Mouse (Mus musculus) brain, embryonic 14.5 days (tissue): ENCODE data around the gene Ugt1a5. TPM values are rescaled to one million over a fixed set of nuclear protein-coding genes. Genes with fewer than 3 reads are reported as not detected.

ENCODE experiments used
- DNase-seq: peaks from one replicate; pipeline ENCODE4 v3.0.0-alpha.2; 2011; ENCODE audit warnings: low read depth
- CTCF ChIP-seq: fragments of 200-500 bp; IDR thresholded peaks from 2 replicates; pipeline ENCODE4 v1.5.1; 2012; ENCODE audit warnings: inconsistent platforms, mild to moderate bottlenecking, moderate library complexity, borderline replicate concordance; ENCODE audit not compliant: insufficient read depth, insufficient read length; ENCODE audit errors: extremely low read depth
- POLR2A ChIP-seq: fragments of 200-500 bp; IDR thresholded peaks from 2 replicates; pipeline ENCODE4 v1.6.1; 2012; ENCODE audit warnings: mild to moderate bottlenecking, inconsistent platforms, borderline replicate concordance; ENCODE audit not compliant: poor library complexity, insufficient read depth, insufficient read length, severe bottlenecking; ENCODE audit errors: extremely low read depth
- polyA plus RNA-seq: library from polyadenylated mRNA; depleted of rRNA; stranded (reverse); fragments of >200 nt; gene quantifications from 2 replicates; pipeline ENCODE4 v1.2.3, GENCODE M21; 2012

The Ugt1a5 gene
- polyA plus RNA-seq, 1 experiment = not detected

DNA sequence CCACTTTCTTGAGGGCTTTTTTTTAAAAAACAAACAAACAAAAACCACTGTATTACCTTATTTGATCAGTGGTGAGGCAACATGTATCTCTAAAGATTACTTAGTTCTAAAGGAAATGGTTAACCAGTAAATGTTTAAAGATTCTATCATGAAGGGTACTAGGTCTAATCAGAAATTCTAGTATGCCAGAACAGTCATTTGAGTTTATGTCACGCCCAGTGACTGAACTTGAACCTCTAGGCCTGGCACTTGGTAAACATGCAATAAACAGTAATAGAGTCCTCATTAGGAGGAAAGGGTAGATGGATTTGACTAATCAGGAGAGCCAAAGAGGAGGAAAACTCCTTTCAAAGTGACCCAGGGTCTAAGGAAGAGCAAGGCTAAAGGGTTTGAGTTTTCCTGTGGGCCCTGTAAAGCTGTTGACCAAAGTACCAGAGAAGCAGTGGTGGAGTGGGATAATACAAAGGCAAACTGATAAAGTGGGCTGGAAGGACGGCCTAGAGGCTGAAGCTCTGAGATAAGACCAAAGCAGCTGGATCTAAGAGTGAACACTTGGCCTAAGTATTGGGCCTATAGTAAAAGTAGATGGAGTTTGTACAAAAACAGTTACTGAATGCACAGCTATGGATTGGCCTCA, 41.1 kb downstream of the Ugt1a5 start:
- no peak for DNase-seq
- TF ChIP-seq CTCF (no peak), POLR2A (no peak)

DNA sequence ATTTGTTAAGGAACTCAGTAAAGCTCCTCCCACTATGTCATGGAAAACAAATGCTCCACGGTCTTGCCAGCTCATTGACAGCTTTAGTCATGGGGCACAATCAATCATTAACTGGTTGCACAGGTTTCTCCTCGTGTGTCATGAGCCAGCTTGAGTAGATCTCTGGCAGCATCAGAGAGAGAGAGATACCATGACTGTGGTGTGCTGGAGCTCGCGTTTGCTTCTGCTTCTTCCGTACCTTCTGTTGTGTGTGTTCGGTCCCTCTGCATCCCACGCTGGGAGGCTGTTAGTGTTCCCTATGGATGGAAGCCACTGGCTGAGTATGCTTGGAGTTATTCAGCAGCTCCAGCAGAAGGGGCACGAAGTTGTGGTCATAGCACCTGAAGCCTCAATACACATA, 46.0 kb downstream of the Ugt1a5 start, which contains the start of gene Ugt1a1:
Ugt1a1 (plus strand) TSS at position 148 of the 400 bp plus-strand sequence.
- TF ChIP-seq CTCF (no peak), POLR2A (no peak)
- peak; percentile 3 for DNase-seq

- TF ChIP-seq CTCF = no peak
- no peak for TF ChIP-seq POLR2A
- DNase-seq = peak; percentile 2
Measured at GRCm38 (mm10) chr1:88212341-88213045, 46.7 kb downstream of the Ugt1a5 start.

- peak; percentile 3 for DNase-seq
- no peak for TF ChIP-seq CTCF
- no peak for TF ChIP-seq POLR2A
Measured at GRCm38 (mm10) chr1:88213061-88213460, 47.2 kb downstream of the Ugt1a5 start.

GRCm38 (mm10) chr1:88213766-88214461, 48.1 kb downstream of the Ugt1a5 start:
- TF ChIP-seq CTCF = no peak
- TF ChIP-seq POLR2A = no peak

DNA sequence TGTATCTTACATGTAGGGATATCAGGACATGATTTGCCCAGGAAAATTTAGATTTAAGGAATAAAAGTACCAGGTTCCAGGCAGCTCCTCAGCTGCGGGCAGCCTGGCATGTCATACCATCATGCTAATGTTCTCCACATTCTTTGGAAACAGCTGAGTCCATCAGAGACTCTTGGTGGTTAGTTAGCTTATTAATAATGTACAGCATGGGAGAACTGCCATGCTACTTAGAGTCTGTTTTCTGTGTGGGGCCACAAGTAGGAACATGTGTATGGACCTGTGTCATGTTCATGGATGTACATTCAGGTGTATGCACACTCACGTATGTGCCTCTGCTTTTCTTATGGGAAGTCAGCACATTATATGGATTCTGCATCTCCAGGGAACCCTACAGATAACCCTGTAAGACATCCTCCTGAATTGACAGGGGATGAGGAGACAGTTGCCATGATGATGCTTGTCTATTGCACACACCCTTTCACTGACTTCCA, 48.7 kb downstream of the Ugt1a5 start:
- DNase-seq = peak; percentile 2
- no peak for TF ChIP-seq POLR2A
- TF ChIP-seq CTCF = no peak

More at GRCm38 (mm10) chr1:88213766-88214461, 48.1 kb downstream of the Ugt1a5 start:
- peak; percentile 5 for DNase-seq

- peak; percentile 10 for DNase-seq
- TF ChIP-seq POLR2A (no peak), CTCF (no peak)
Measured at GRCm38 (mm10) chr1:88215466-88216380, 49.9 kb downstream of the Ugt1a5 start.

- TF ChIP-seq CTCF = no peak
- TF ChIP-seq POLR2A = no peak
- peak; percentile 6 for DNase-seq
Measured at GRCm38 (mm10) chr1:88216551-88216950, 50.7 kb downstream of the Ugt1a5 start.

- DNase-seq = peak; percentile 2
Measured at GRCm38 (mm10) chr1:88217144-88217543, 51.3 kb downstream of the Ugt1a5 start.

GRCm38 (mm10) chr1:88217576-88217975, 51.8 kb downstream of the Ugt1a5 start:
- TF ChIP-seq POLR2A (no peak), CTCF (no peak)
- DNase-seq = peak; percentile 1

More at GRCm38 (mm10) chr1:88217144-88217543, 51.3 kb downstream of the Ugt1a5 start:
- TF ChIP-seq POLR2A = no peak
- TF ChIP-seq CTCF = peak; percentile 14; the same call in 1 of the 2 replicates
